Mouse (Mus musculus) heart, adult 2 months (tissue): ENCODE measurements around the gene Mapkbp1.

Experiments used
- CTCF ChIP-seq: fragments of 200-600 bp; IDR thresholded peaks from 2 replicates; pipeline ENCODE4 v1.8.1; 2022; ENCODE audit warnings: antibody characterized with exemption, mild to moderate bottlenecking, moderate library complexity
- EP300 ChIP-seq: fragments of 200-500 bp; IDR thresholded peaks from 2 replicates; pipeline ENCODE4 v1.6.1; 2011; ENCODE audit warnings: low read depth, low read length, control low read depth; ENCODE audit not compliant: insufficient read depth
- POLR2A ChIP-seq: fragments of 200-500 bp; IDR thresholded peaks from 2 replicates; pipeline ENCODE4 v1.6.1; 2011; ENCODE audit warnings: mild to moderate bottlenecking, low read depth, low read length, control low read depth; ENCODE audit not compliant: insufficient read depth

DNA sequence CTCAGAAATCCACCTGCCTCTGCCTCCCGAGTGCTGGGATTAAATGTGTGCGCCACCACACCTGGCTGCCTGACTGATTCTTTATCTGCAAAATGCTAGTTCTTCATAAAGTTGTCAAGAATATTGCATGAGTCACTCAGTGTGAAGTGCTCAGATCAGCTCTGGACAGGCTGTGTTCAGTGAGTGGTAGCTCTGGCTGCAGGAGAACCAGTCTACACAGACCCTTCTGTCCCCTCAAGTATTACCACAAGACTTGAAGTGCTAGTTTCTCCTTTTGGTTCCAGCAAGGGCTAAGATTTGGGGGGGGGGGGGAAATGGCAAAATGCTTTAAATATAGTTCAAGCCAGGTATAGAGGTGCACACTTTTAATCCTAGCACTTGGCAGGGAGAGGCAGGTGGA, 14.9 kb downstream of the Mapkbp1 start:
- TF ChIP-seq CTCF: no peak
- no peak for TF ChIP-seq POLR2A
- no peak for TF ChIP-seq EP300
